Mouse (Mus musculus): ENCODE measurements around the gene Fbxw8.

DNA sequence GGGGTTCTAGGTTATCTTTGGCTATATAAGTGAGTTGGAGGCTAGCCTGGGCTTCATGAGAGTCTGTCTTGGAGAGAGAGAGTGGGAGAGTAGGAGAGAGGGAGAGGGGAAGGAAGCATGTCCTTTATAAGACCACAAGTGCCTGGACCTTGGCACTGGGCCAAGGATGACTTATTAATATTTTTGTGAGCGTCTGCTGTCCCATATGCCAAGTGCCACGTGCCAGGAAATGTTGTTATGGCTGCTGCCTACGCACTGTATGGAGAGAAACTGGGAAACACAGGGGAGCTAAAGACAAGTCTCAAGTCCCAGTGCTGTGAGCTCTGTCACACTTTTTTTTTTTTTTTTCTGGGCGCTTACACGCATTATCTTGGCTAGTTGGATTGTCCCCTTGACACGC is 112.7 kb downstream of the Fbxw8 start:
- TF ChIP-seq POLR2A (IDR thresholded peaks at IDR 0.05; ENCODE audit: control insufficient read depth, extremely low read depth, insufficient read depth, low read length, poor library complexity) (no peak), CTCF (IDR thresholded peaks at IDR 0.05; ENCODE audit: borderline replicate concordance, control insufficient read depth, extremely low read depth, insufficient read depth, low read length, poor library complexity) (no peak)
